Mouse (Mus musculus) frontal cortex, postnatal 14 days (tissue): ENCODE results near the gene Immp2l.
"Not testable (repeated sequence)": the region's sequence is repeated elsewhere in the genome, so short reads cannot be mapped to it uniquely, and the experiment has no call there.

Source experiments
- DNase-seq, 2 experiments: peaks; one replicate each; pipeline ENCODE4 v3.0.0; 2022; ENCODE audit warnings: low spot score in 2 of 2

The Immp2l gene

DNA sequence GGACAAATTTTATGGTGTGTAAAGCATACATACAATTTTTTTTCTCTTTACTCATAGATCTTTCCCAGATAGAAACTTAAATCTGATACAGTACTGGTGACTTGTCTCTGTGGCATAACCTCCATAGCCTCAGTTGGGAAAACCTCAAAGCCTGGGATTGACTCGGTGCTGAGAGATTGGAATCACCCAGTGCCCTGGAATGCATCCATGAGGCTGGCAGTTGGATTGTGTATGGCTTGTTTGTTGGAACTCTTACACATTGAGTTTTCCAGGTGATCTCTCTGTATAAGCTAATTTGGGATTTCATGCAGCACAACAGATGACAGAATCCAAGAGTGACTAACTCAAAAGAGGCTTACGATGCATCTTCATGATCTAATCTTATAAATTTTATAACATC is 815.4 kb downstream of the Immp2l start:
- DNase-seq = no peak

DNA sequence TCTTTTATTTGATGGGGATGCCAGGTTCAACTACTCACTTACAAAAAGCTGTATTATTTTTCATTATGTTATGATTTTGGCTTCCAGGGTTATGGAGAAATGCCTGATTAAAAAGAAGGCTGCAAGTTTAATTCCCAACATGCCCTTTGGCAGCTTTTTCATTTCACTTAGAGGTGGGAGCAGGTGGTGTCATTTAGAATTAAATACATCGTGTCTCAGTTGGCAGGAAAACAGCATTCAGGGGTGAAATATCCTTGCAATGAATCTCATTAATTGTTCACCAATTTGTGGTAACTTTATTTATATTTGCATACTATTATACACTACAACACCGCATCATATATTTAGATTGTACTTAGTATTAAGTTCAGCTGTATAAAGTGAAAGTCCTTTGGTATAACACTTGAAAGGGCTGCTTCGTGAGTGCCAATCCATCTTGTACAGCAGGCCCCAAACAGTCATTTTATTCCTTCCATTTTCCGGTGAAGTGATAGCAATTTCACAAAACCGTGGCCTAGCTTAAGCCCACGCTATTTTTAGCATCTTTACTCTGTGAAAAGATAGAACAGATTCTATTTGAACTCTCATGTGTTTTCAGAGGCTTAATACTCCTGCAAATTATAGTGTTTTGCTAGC is 818.9 kb downstream of the Immp2l start:
- no peak for DNase-seq

DNA sequence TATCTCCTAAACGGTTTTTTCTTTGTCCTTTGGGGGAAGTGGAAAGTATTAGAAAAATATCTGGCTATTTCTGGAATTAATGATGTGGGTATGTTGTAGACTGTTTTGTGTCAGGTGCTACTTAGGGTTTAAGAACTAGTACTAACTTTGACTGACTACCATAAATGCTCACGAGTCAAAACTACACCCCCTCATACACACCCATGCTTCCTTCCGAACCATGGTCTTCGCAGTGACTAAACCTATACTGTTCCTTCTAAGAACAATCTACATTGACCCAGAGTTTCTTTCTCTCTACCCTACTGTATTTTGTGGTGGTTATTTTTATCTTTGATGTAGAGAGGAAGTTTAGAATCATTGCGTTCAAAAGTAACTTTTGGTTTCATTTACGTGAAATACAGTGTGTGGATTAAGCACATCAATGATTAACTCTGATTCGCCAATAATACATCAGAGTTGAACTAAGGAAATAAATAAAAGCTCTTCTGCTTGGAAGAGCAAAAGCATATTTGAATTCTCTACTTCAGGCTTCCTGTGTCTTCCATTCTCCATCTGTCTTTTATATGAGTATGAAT is 828.1 kb downstream of the Immp2l start:
- no peak for DNase-seq

GRCm38 (mm10) chr12:41859652-41860051 is 835.8 kb downstream of the Immp2l start:
- DNase-seq = not testable (repeated sequence)

DNA sequence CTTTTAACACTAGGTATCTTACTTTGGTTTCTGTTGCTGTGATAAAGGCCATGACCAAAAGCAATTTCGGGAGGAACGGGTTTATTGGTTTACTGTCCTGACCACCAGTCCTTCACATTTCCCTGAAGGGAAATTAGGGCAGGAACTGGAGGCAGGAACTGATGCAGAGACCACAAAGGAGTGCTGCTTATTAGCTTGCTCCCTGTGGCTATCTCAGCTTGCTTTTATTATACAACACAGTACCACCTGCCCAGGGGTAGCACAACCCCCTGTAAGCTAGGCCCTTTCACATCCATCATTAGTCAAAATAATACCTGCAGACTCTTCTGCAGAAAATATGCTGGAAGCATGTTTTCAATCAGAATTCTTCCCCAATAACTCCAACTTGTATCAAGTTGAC is 844.4 kb downstream of the Immp2l start:
- no peak for DNase-seq

GRCm38 (mm10) chr12:41874015-41874414 is 850.1 kb downstream of the Immp2l start:
- no peak for DNase-seq

DNA sequence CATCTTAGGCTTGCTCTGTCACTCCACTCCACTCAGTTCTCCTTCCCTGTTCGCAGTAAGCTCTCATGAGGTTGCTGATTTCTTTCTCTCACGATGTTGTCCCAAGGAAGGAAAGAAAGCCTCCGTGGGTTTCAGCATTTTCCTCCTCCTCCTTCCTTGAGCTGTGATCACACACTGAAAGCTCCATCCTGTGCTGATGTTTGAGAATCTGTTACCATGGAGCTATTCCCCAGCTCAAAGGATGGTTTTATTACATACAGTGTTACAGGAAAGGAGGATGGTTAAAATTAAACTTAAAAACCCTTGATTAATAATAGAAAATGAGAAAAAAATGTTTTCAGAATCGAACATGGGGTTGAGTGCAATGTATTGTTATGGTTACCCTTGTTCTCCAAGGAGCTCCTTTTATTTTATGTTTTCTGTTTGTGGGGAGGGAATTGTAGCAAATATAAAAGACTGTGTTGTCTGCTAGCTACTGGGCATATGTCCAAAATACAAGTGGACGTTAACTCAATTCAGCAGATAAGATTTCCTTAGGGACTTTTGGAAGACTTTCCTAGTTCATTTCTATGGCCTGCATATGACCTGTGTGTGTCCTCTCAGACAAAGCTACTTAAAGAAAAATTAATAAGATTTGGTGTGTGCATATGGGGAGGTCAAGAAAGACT is 853.5 kb downstream of the Immp2l start:
- DNase-seq = peak; percentile 13 to 28

DNA sequence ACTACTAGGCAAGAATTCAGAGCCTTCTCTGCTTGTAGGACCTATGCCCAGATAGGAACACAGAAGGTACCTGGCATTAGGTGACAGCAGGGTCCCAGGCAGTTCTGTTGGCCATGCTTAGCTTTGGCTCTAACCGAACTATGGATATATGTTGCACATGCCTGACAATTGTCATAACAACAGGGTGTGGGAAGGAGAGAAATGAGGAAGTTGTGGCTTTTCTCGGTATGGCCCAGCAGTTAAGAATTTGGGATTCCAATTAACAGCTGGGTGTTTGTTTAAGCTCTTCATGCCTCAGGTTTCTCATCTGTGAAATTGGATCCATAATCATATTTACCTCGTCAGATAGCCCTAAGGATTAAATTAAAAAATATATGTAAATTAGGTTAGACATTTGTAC is 854.6 kb downstream of the Immp2l start:
- DNase-seq = no peak

- DNase-seq = no peak
Measured at GRCm38 (mm10) chr12:41878972-41879371, 855.1 kb downstream of the Immp2l start.

DNA sequence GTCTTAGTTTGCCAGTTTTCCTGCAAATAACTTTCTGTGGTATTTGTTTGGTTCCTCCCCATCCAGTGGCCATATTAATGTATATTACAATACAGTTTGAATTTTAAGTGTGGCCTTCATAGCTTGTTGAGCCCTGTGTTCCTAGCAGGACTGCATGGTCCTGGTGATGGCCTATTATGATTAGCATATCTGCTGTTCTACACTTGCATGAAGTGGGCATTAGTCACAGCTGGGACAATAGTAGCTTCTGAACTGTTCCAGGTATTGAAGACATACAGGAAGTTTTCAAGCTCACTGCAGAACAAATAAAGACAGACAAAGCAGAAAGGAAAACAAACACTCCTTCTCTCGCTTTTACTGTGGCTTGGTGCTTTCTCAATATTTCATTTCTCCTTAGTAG is 855.5 kb downstream of the Immp2l start:
- no peak for DNase-seq

DNA sequence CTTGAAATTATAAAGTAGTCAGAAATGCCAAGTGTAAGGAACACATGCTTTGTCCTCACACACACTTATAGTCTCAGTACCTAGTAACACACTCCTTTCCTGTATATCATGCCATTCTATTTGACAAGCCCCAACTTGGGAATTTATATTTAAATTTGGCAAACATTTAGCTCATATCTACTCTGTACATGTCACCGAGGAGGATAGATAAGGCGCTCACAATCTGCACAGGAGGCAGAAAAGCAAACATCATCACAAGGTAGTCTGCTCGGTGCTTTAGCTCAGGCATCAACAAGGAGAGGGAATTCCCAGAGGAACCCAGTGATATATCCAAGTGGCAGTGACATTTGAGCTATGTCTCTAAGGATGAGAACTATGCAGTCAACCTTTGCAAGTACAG is 856.9 kb downstream of the Immp2l start:
- DNase-seq = no peak

GRCm38 (mm10) chr12:41908011-41908410 is 884.1 kb downstream of the Immp2l start:
- DNase-seq = no peak

GRCm38 (mm10) chr12:41911626-41912025 is 887.7 kb downstream of the Immp2l start:
- DNase-seq = no peak

DNA sequence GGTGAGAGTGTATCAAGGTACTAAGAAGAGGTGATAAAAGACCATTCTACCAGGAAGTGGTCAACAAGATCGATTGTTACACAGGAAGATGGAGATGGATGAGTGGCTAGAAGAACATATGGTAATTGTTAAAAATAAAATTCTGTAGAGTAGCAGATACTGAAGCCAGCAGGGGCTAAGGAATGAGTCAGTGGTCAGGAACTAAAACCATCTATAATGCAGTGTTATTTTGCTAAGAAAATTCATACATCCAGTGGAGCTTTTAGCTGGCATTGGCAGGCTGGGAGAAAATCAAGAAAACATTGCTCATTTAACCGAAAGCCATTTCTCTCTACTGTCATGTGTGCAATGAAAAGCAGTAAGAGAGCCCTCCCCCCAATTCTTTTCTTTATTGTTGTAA is 913.9 kb downstream of the Immp2l start:
- DNase-seq = no peak

DNA sequence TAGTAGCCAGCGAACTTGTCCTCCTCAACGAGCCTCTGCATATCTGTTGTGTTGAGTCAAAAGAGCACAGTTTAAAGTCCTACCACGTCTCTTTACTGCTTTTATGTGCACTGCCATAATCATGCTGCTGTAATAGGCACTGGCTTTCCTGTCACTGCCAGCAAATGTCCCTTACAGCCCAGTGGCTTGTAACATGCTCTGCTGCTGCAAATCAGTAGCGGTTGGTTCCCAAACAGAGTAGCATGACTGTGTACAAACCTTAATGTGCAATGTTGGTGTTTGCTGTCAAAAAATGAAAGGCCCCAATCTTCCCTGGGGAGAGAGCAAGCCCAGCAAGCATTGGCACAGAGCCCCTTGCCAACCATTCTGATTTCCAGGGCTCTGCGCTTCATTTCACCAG is 918.0 kb downstream of the Immp2l start:
- DNase-seq = no peak

DNA sequence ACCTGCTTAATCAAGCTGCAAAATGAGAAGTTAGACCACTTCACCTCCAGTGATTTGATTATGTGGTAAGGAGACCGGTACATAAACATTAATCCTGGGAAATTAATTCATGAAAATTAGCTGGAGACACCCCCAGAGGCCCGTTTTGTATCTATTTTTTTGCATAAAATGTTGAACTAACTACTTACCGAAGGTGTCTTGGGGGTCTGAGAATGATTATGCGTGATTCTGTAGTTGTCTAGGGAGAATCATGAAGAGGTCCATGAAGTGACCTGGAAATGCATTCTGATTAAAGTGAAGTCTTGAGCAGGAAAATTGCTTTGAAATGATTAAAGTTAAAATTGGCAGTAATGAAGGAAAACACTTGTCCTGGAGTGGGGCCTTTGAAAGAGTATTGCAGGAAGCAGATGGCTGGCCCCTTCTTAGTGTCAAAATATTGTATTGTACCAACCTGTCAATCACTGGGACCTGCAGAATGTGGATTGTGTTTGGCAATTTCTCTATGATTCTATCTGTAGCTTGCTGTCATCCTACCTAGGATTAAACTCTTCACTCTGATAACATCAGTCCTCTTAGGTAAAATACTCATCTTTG is 920.3 kb downstream of the Immp2l start:
- DNase-seq = no peak

- no peak for DNase-seq
Measured at GRCm38 (mm10) chr12:41946536-41946935, 922.6 kb downstream of the Immp2l start.

DNA sequence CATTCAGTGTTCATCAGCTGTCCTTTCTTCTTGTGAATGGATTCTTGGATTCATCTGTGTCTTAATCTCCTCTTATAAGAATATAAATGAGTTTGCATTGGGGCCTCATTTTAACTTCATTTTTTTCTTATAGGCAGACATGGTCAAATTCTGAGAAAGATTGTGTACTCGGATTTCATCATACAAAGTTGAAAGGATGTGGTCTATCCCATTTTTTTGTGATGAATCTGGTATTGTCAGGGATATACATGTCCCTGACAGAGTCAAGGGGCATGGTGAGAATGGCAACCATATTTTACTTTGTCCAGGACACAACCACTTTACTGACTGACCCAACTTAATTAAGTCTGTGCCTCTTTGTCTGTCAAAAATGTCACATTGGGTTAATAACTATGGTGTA is 925.5 kb downstream of the Immp2l start:
- DNase-seq = no peak

DNA sequence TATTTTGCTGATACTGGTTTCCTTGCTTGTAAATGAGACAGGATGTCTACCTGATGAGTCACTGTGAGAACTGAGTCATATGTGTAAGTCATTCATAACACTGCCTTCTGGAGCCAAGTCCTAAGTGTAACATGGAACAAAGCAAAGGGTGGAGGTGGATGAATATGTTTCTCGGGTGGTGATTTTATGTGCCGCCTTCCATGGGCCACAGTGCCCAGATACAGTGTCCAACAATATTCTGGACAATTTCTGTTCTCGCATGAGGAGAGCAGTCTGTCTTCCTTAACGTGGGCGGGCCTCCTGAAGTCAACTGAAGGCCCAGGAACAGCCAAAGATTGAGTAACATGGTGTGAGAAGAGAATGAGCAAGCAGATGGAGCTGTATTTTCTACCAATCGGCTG is 926.0 kb downstream of the Immp2l start:
- DNase-seq = no peak

DNA sequence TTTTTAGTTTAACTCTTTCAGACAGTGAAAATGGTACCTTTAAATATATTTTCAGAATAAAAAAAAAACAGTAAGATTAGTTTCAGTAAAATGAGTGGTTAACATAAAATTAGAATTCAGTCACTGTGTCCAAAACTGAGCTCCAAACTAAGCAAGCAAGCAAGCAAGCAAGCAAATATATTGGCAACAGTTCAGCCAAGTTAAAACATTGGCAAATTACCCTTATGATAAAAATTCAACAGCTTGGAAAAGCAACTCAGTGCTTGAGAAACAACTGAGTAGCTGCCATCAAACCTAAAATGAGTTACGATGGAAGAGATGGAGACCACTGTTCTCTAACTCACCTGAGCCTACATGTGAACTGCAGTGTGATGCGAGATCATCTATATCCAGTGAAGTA is 926.8 kb downstream of the Immp2l start:
- DNase-seq = no peak

DNA sequence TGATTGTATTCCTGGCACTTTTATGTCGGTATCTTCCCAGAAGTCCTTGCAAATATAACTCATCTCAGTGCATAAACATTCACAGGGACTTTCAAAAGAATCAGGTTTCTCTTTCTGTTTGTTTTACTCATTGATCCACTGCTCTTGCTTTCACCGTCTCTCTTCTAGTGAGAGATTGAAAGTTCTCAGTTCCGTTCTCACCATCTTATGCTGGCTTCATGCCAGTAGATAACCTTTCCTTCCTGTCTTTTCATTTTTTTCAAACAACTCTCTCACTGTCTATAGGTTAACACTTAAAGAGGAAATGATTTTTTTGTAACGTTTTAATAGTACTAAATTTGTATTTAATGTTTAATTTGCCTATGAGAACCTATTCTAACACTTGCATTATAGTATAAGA is 937.1 kb downstream of the Immp2l start:
- no peak for DNase-seq

DNA sequence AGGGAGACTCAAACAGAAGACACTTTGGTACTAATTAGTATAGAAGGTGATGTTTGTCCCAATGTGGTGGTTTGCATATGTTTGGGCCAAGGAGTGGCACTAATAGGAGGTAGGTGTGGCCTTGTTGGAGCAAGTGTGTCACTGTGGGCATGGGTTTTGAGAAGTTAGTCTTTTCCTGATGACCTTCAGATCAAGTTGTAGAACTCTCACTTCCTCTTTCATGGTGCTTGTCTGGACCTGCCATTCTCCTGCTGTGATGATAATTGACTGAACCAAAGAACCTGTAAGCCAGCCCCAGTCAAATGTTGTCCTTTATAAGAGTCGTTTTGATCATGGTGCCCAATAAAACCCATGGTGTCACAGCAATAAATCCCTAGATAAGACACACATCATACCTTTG is 967.5 kb downstream of the Immp2l start:
- DNase-seq = no peak
